Mouse (Mus musculus): ENCODE results near the gene Ap1s3.

The Ap1s3 gene

GRCm38 (mm10) chr1:79591091-79591490, 80.7 kb downstream of the Ap1s3 start:
- no peak for ATAC-seq (ENCODE audit: low TSS enrichment)

- ATAC-seq (ENCODE audit: low TSS enrichment): peak; percentile 62; the same call in 1 of the 2 replicates
Measured at GRCm38 (mm10) chr1:79589971-79590763, 81.6 kb downstream of the Ap1s3 start.

- no peak for ATAC-seq (ENCODE audit: low TSS enrichment)
Measured at GRCm38 (mm10) chr1:79589424-79589823, 82.3 kb downstream of the Ap1s3 start.

GRCm38 (mm10) chr1:79581136-79581679, 90.6 kb downstream of the Ap1s3 start:
- peak; percentile 98 for ATAC-seq (ENCODE audit: low TSS enrichment)

GRCm38 (mm10) chr1:79577357-79577756, 94.4 kb downstream of the Ap1s3 start:
- ATAC-seq (ENCODE audit: low TSS enrichment): no peak

GRCm38 (mm10) chr1:79571912-79572311, 99.9 kb downstream of the Ap1s3 start:
- no peak for ATAC-seq (ENCODE audit: low TSS enrichment)

- ATAC-seq (ENCODE audit: low TSS enrichment): no peak
Measured at GRCm38 (mm10) chr1:79571126-79571525, 100.6 kb downstream of the Ap1s3 start.

- ATAC-seq (ENCODE audit: low TSS enrichment): no peak
Measured at GRCm38 (mm10) chr1:79561186-79561585, 110.6 kb downstream of the Ap1s3 start.
